ENCODE assay signal across 19 mouse cellular contexts in genomic region chr4:141596700-141597328, GRCm38 (mm10). TPM values are rescaled to one million over a fixed set of nuclear protein-coding genes. Genes with fewer than 3 reads are reported as not detected.
A peak's percentile ranks its signal among the peaks of the same experiment; 100 is the strongest.
DNase-seq lines count a peak whose midpoint lies in the region; ATAC-seq lines count a peak whose summit lies in the region.
"Had no signal": no experiment of that assay in that cellular context is flagged by ENCODE, and none has a peak within 500 bp of the region (broad histone marks: within the 10 kb centered on the region; RNA-seq: fewer than 3 reads in every experiment).

No protein-coding gene starts in this region.

- H3K27me3 ChIP-seq in lung, embryonic 16.5 days (ENCODE audit: control insufficient read depth, insufficient read depth, low read depth, low read length): no peaks in the 10 kb centered on the region
- H3K27me3 ChIP-seq in midbrain, embryonic 14.5 days (ENCODE audit: control insufficient read depth, insufficient read depth, low read length): no peaks in the 10 kb centered on the region
- H3K27me3 ChIP-seq: hindbrain, embryonic 15.5 days had no signal

- H3K36me3 ChIP-seq in lung, embryonic 16.5 days (ENCODE audit: control insufficient read depth, insufficient read depth, low read length): peaks cover 20% of the 10 kb centered on the region
- no peaks in the 10 kb centered on the region for H3K36me3 ChIP-seq in midbrain, embryonic 14.5 days (ENCODE audit: control insufficient read depth, insufficient read depth, low read length)
- H3K36me3 ChIP-seq: forebrain, embryonic 12.5 days had no signal

- H3K9ac ChIP-seq in lung, embryonic 16.5 days (ENCODE audit: low read length): peak overlapping the region; percentile 4; the same call in 1 of the 2 replicates
- no peak overlapping the region for H3K9ac ChIP-seq in midbrain, embryonic 14.5 days (replicated peaks; ENCODE audit: low read length)
- H3K9ac ChIP-seq: forebrain, embryonic 12.5 days; hindbrain, embryonic 15.5 days had no signal

- no peak overlapping the region for H3K27ac ChIP-seq in lung, embryonic 16.5 days (ENCODE audit: low read length)
- no peak overlapping the region for H3K27ac ChIP-seq in midbrain, embryonic 14.5 days (replicated peaks; ENCODE audit: low read depth, low read length)
- H3K27ac ChIP-seq: forebrain, embryonic 12.5 days; gastrocnemius, adult 2 months; hindbrain, embryonic 15.5 days; stomach, postnatal 0 days had no signal

- peaks cover 18% of the 10 kb centered on the region for H3K4me1 ChIP-seq in lung, embryonic 16.5 days (replicated peaks; ENCODE audit: control insufficient read depth, insufficient read depth, low read length)
- peaks cover 19% of the 10 kb centered on the region for H3K4me1 ChIP-seq in midbrain, embryonic 14.5 days (ENCODE audit: control insufficient read depth, insufficient read depth, low read length)

- ATAC-seq in lung, embryonic 16.5 days (ENCODE audit: low read depth): no peak
- no peak for ATAC-seq in midbrain, embryonic 14.5 days (ENCODE audit: low FRiP score, low TSS enrichment)

- no peak overlapping the region for H3K4me2 ChIP-seq in lung, embryonic 16.5 days (ENCODE audit: low read depth, low read length)
- H3K4me2 ChIP-seq in midbrain, embryonic 14.5 days (ENCODE audit: low read length): no peak overlapping the region
- H3K4me2 ChIP-seq: forebrain, embryonic 12.5 days had no signal

- DNase-seq in heart, adult 11 months: peak; percentile 98
- DNase-seq in heart, postnatal 4 days: no peak
- no peak for DNase-seq in lung, adult 18-20 months
- peak; percentile 71 to 78 for DNase-seq in heart, postnatal 10 days
- DNase-seq in midbrain, embryonic 14.5 days: no peak
- DNase-seq in thymus, postnatal 36 days: no peak
- DNase-seq in ovary, adult 18-20 months (ENCODE audit: low spot score): no peak
- DNase-seq: cerebellum, adult 2 months; gastrocnemius, adult 2 months; kidney, adult 2 months; kidney, postnatal 36 days; liver; lung, postnatal 14 days; retina, postnatal 1 day had no signal

- WGBS in lung, embryonic 16.5 days: 80% methylated on average over 8 of the region's 8 CpGs
- WGBS in midbrain, embryonic 14.5 days: 85% methylated on average over 8 of the region's 8 CpGs

- no peaks in the 10 kb centered on the region for H3K9me3 ChIP-seq in lung, embryonic 16.5 days (ENCODE audit: control insufficient read depth, low read length)
- no peaks in the 10 kb centered on the region for H3K9me3 ChIP-seq in midbrain, embryonic 14.5 days (ENCODE audit: control insufficient read depth, low read length)
- H3K9me3 ChIP-seq: forebrain, embryonic 12.5 days; hindbrain, embryonic 15.5 days had no signal

- intact Hi-C loops in heart, postnatal 10 days (cut with DNase I): no loop called here

- no peak overlapping the region for H3K4me3 ChIP-seq in lung, embryonic 16.5 days (ENCODE audit: low read length)
- no peak overlapping the region for H3K4me3 ChIP-seq in midbrain, embryonic 14.5 days (replicated peaks; ENCODE audit: low read depth, low read length)
- H3K4me3 ChIP-seq: forebrain, embryonic 12.5 days; gastrocnemius, adult 2 months; hindbrain, embryonic 15.5 days had no signal

RNA-seq across cellular contexts. Expression of gene Fblim1, which starts 9.1 kb away (rescaled TPM):
- 100 to 1,000 TPM; 122 to 145 TPM for total RNA-seq in heart, postnatal 4 days (2021)
- 71.4 and 76.1 TPM in 2 replicates for polyA plus RNA-seq in lung, embryonic 16.5 days (2015; fragmentation: Nextera tagmentation; extraction: Ambion mirVana)
- 100 to 1,000 TPM; 241 to 248 TPM for total RNA-seq in heart, postnatal 10 days (2021)
- 32.6 and 34.2 TPM in 2 replicates for polyA plus RNA-seq in midbrain, embryonic 14.5 days (2014; fragmentation: Nextera tagmentation; extraction: Ambion mirVana)

RNA-seq across cellular contexts. Expression of gene Tmem82, which starts 21.6 kb away (rescaled TPM):
- total RNA-seq in heart, postnatal 4 days (2021): 1 to 10 TPM; 3.1 to 3.2 TPM
- polyA plus RNA-seq in lung, embryonic 16.5 days (2015; fragmentation: Nextera tagmentation; extraction: Ambion mirVana): 0.99 and 1.1 TPM in 2 replicates
- 10 to 100 TPM; 11.2 to 15.6 TPM for total RNA-seq in heart, postnatal 10 days (2021)
- 0.08 and 0.16 TPM in 2 replicates for polyA plus RNA-seq in midbrain, embryonic 14.5 days (2014; fragmentation: Nextera tagmentation; extraction: Ambion mirVana)

RNA-seq across cellular contexts. Expression of gene Slc25a34, which starts 26.8 kb away (rescaled TPM):
- total RNA-seq in heart, postnatal 4 days (2021): 10 to 100 TPM; 32.5 to 33.6 TPM
- polyA plus RNA-seq in lung, embryonic 16.5 days (2015; fragmentation: Nextera tagmentation; extraction: Ambion mirVana): 0.18 and 0.20 TPM in 2 replicates
- total RNA-seq in heart, postnatal 10 days (2021): 10 to 100 TPM; 81.1 to 84.5 TPM
- polyA plus RNA-seq in midbrain, embryonic 14.5 days (2014; fragmentation: Nextera tagmentation; extraction: Ambion mirVana): 0.11 TPM in 1 of 2 replicates, not detected in the other
- polyA plus RNA-seq: embryonic facial prominence, embryonic 11.5 days; forebrain, embryonic 12.5 days had no signal

RNA-seq across cellular contexts. Expression of gene Spen, which starts 58.4 kb away (rescaled TPM):
- 10 to 100 TPM; 33.7 to 34.9 TPM for total RNA-seq in heart, postnatal 4 days (2021)
- polyA plus RNA-seq in lung, embryonic 16.5 days (2015; fragmentation: Nextera tagmentation; extraction: Ambion mirVana): 6.9 and 7.4 TPM in 2 replicates
- 10 to 100 TPM; 32.1 to 34.2 TPM for total RNA-seq in heart, postnatal 10 days (2021)
- 17.3 and 23.9 TPM in 2 replicates for polyA plus RNA-seq in midbrain, embryonic 14.5 days (2014; fragmentation: Nextera tagmentation; extraction: Ambion mirVana)

Comparison
In these comparisons a context has a peak if more than half of its experiments do, and no peak if none do; other contexts are left out.
1. DNase-seq: peak in heart, adult 11 months (single experiment) and heart, postnatal 10 days (2 of 2); none in heart, postnatal 4 days (single experiment), lung, adult 18-20 months (0 of 2), midbrain, embryonic 14.5 days (single experiment), thymus, postnatal 36 days (0 of 2) and ovary, adult 18-20 months (single experiment).